Mouse (Mus musculus) bone marrow, adult 2 months (tissue): ENCODE measurements at regions not wholly inside any gene's neighbourhood (a gene's known extent, or its start where the extent isn't known, plus 50 kb on each side); places are given as distances from the start of the nearest gene placed in this dataset.

Experiments used
- CTCF ChIP-seq: fragments of 200-500 bp; IDR thresholded peaks from 2 replicates; pipeline ENCODE4 v1.5.1; 2011; ENCODE audit warnings: low read length, control low read depth; ENCODE audit not compliant: control insufficient read depth, insufficient read depth
- POLR2A ChIP-seq: fragments of 200-500 bp; IDR thresholded peaks from 2 replicates; pipeline ENCODE4 v1.6.1; 2011; ENCODE audit warnings: low read depth, mild to moderate bottlenecking, control low read depth, low read length, borderline replicate concordance; ENCODE audit not compliant: control insufficient read depth

DNA sequence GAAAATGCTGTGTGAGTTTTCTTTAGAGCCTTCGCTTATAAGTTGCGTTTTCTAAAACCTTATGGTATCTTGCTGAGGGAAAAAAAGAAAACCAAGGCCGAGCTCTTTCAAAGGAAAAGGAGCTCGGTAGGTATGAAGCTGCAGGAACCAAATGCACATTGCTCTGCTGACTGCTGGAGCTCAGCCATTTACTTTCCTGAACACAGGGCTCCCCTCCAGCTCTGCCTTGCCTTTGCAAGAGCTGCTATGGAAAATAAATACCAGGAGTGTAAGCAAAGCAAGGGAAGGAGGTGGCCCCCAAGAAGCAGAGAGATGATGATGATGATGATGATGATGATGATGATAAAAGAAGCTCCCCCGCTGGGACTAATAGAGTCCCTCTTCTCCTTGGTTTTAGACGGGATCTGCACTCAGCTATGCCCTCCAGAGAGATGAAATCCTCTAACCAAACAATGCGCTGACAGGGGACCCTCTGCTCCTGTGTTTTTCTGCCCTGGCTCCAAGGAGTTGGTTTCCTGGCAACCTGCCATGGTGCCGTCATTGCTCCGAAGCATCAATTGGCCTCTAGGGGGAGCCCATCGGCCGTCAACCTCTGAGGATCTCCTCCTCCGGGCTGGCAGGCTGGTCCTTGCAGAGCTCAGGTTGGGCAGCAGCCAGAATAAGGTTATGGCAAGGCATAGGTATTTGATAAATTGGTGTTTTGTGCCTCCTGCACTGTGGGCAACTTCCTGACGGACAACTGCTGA is 544.7 kb downstream of the Rnf144b start:
- peak; percentile 27; the same call in 1 of the 2 replicates for TF ChIP-seq CTCF
- no peak for TF ChIP-seq POLR2A
